13 mouse cellular contexts compared by ENCODE assay signal in genomic region chr11:46070161-46070560, GRCm38 (mm10). TPM values are rescaled to one million over a fixed set of nuclear protein-coding genes. Genes with fewer than 3 reads are reported as not detected.
DNase-seq lines count a peak whose midpoint lies in the region; ATAC-seq and TF ChIP-seq lines count a peak whose summit lies in the region.
"Had no signal": no experiment of that assay in that cellular context is flagged by ENCODE, and none has a peak within 500 bp of the region (broad histone marks: within the 10 kb centered on the region; RNA-seq: fewer than 3 reads in every experiment).

No protein-coding gene starts in this region.

- H3K27ac ChIP-seq in heart, postnatal 0 days (ENCODE audit: low read depth) = peak overlapping the region; percentile 98
- H3K27ac ChIP-seq in midbrain, embryonic 13.5 days = peak overlapping the region; percentile 14; the same call in 1 of the 2 replicates
- no peak overlapping the region for H3K27ac ChIP-seq in midbrain, postnatal 0 days (ENCODE audit: low read depth, low read length)
- H3K27ac ChIP-seq in limb, embryonic 10.5 days = peak overlapping the region; percentile 81; the same call in 1 of the 2 replicates
- H3K27ac ChIP-seq in stomach, embryonic 15.5 days = peak overlapping the region; percentile 90
- H3K27ac ChIP-seq: hindbrain, embryonic 15.5 days had no signal

- H3K4me3 ChIP-seq in heart, postnatal 0 days (ENCODE audit: low read depth, low read length) = no peak overlapping the region
- no peak overlapping the region for H3K4me3 ChIP-seq in midbrain, embryonic 13.5 days (replicated peaks)
- no peak overlapping the region for H3K4me3 ChIP-seq in midbrain, postnatal 0 days (ENCODE audit: low read depth, low read length)
- no peak overlapping the region for H3K4me3 ChIP-seq in limb, embryonic 10.5 days
- no peak overlapping the region for H3K4me3 ChIP-seq in stomach, embryonic 15.5 days (replicated peaks)
- H3K4me3 ChIP-seq: forebrain, embryonic 15.5 days; hindbrain, embryonic 15.5 days had no signal

- TF ChIP-seq CTCF in heart, postnatal 0 days (IDR thresholded peaks at IDR 0.05; ENCODE audit: low read depth) = no peak
- TF ChIP-seq CTCF in midbrain, postnatal 0 days (IDR thresholded peaks at IDR 0.05) = no peak

- TF ChIP-seq EP300 in heart, postnatal 0 days (IDR thresholded peaks at IDR 0.05; ENCODE audit: low read depth) = no peak

- H3K9ac ChIP-seq in heart, postnatal 0 days (replicated peaks; ENCODE audit: low read depth, low read length) = peak overlapping the region; percentile 32
- 0 out of 2 replicates have a peak overlapping the region, but pooled peaks have one; percentile 10 for H3K9ac ChIP-seq in midbrain, embryonic 13.5 days (replicated peaks)
- no peak overlapping the region for H3K9ac ChIP-seq in midbrain, postnatal 0 days (replicated peaks; ENCODE audit: low read length, poor library complexity, severe bottlenecking)
- H3K9ac ChIP-seq in stomach, embryonic 15.5 days = no peak overlapping the region
- H3K9ac ChIP-seq: forebrain, embryonic 15.5 days; hindbrain, embryonic 15.5 days had no signal

- no peak overlapping the region for H3K4me2 ChIP-seq in heart, postnatal 0 days (ENCODE audit: low read depth, low read length)
- H3K4me2 ChIP-seq in midbrain, embryonic 13.5 days (replicated peaks) = no peak overlapping the region
- H3K4me2 ChIP-seq in midbrain, postnatal 0 days (ENCODE audit: low read depth, low read length, poor library complexity, severe bottlenecking) = no peak overlapping the region
- H3K4me2 ChIP-seq in stomach, embryonic 15.5 days = no peak overlapping the region
- H3K4me2 ChIP-seq: forebrain, embryonic 15.5 days; hindbrain, embryonic 15.5 days had no signal

- peaks cover 67% of the 10 kb centered on the region for H3K4me1 ChIP-seq in heart, postnatal 0 days (ENCODE audit: control insufficient read depth, insufficient read depth)
- H3K4me1 ChIP-seq in midbrain, embryonic 13.5 days (replicated peaks) = peaks cover 33% of the 10 kb centered on the region
- H3K4me1 ChIP-seq in midbrain, postnatal 0 days (ENCODE audit: insufficient read depth, low read length) = 0 out of 2 replicates have a peak, but pooled peaks cover 6% of the 10 kb centered on the region
- peaks cover 63% of the 10 kb centered on the region for H3K4me1 ChIP-seq in limb, embryonic 10.5 days
- H3K4me1 ChIP-seq in stomach, embryonic 15.5 days = peaks cover 28% of the 10 kb centered on the region

- H3K9me3 ChIP-seq in heart, postnatal 0 days (replicated peaks; ENCODE audit: control insufficient read depth, low read length) = no peaks in the 10 kb centered on the region
- H3K9me3 ChIP-seq in midbrain, embryonic 13.5 days = no peaks in the 10 kb centered on the region
- H3K9me3 ChIP-seq in midbrain, postnatal 0 days (ENCODE audit: low read length) = no peaks in the 10 kb centered on the region
- H3K9me3 ChIP-seq in limb, embryonic 10.5 days (replicated peaks) = no peaks in the 10 kb centered on the region
- H3K9me3 ChIP-seq in stomach, embryonic 15.5 days = no peaks in the 10 kb centered on the region
- H3K9me3 ChIP-seq: forebrain, embryonic 15.5 days; hindbrain, embryonic 15.5 days had no signal

- no peak for DNase-seq in heart, postnatal 0 days (ENCODE audit: low spot score)
- no peak for DNase-seq in heart, adult 18-20 months
- DNase-seq in midbrain, postnatal 0 days (ENCODE audit: low spot score) = no peak
- no peak for DNase-seq in limb, embryonic 10.5 days (ENCODE audit: low spot score)
- no peak for DNase-seq in cerebellum, postnatal 10 days
- DNase-seq in spleen, postnatal 10 days (ENCODE audit: low spot score in 2 of 2) = no peak
- DNase-seq: adrenal gland, adult 2 months; cerebellum, adult 9-11 months; thymus, postnatal 25 days had no signal

- 62% methylated on average over 4 of the region's 4 CpGs for WGBS in heart, postnatal 0 days
- WGBS in midbrain, embryonic 13.5 days = 78% methylated on average over 4 of the region's 4 CpGs
- 84% methylated on average over 4 of the region's 4 CpGs for WGBS in midbrain, postnatal 0 days
- WGBS in limb, embryonic 10.5 days = 84% methylated on average over 4 of the region's 4 CpGs
- WGBS in stomach, embryonic 15.5 days = 72% methylated on average over 4 of the region's 4 CpGs

- H3K27me3 ChIP-seq in heart, postnatal 0 days (ENCODE audit: control insufficient read depth, insufficient read depth, low read length) = no peaks in the 10 kb centered on the region
- H3K27me3 ChIP-seq in midbrain, embryonic 13.5 days = no peaks in the 10 kb centered on the region
- no peaks in the 10 kb centered on the region for H3K27me3 ChIP-seq in midbrain, postnatal 0 days (ENCODE audit: insufficient read depth, low read length)
- H3K27me3 ChIP-seq in limb, embryonic 10.5 days (ENCODE audit: low read depth, poor library complexity, severe bottlenecking) = no peaks in the 10 kb centered on the region
- H3K27me3 ChIP-seq in stomach, embryonic 15.5 days (replicated peaks) = no peaks in the 10 kb centered on the region
- H3K27me3 ChIP-seq: forebrain, embryonic 15.5 days; hindbrain, embryonic 15.5 days had no signal

- peaks cover 14% of the 10 kb centered on the region; the same call in 1 of the 2 replicates for H3K36me3 ChIP-seq in heart, postnatal 0 days (replicated peaks; ENCODE audit: control insufficient read depth, insufficient read depth, low read length)
- no peaks in the 10 kb centered on the region for H3K36me3 ChIP-seq in midbrain, embryonic 13.5 days
- H3K36me3 ChIP-seq in midbrain, postnatal 0 days (ENCODE audit: insufficient read depth, low read length) = no peaks in the 10 kb centered on the region
- peaks cover 15% of the 10 kb centered on the region for H3K36me3 ChIP-seq in limb, embryonic 10.5 days
- H3K36me3 ChIP-seq in stomach, embryonic 15.5 days = no peaks in the 10 kb centered on the region
- H3K36me3 ChIP-seq: forebrain, embryonic 15.5 days; hindbrain, embryonic 15.5 days had no signal

- no peak for ATAC-seq in heart, postnatal 0 days (ENCODE audit: insufficient read depth, low read depth)
- ATAC-seq in midbrain, embryonic 13.5 days = no peak
- ATAC-seq in midbrain, postnatal 0 days (ENCODE audit: low FRiP score) = no peak
- no peak for ATAC-seq in stomach, embryonic 15.5 days (ENCODE audit: insufficient read depth, low FRiP score, low read depth)
- ATAC-seq: forebrain, embryonic 15.5 days had no signal

RNA-seq across cellular contexts. Expression of gene Adam19, which starts 14.4 kb away (rescaled TPM):
- total RNA-seq in heart, postnatal 0 days (2014; rRNA removed; ENCODE audit: low replicate concordance) = 59.8 and 67.9 TPM in 2 replicates
- 10.1 and 15.8 TPM in 2 replicates for polyA plus RNA-seq in heart, postnatal 0 days (2015; fragmentation: Nextera tagmentation; extraction: Ambion mirVana)
- total RNA-seq in heart, adult 18-20 months (2021) = 10 to 100 TPM; 48.1 to 54.5 TPM
- polyA plus RNA-seq in midbrain, embryonic 13.5 days (2015; fragmentation: Nextera tagmentation; extraction: Ambion mirVana) = 8.8 and 10.5 TPM in 2 replicates
- total RNA-seq in midbrain, postnatal 0 days (2014; rRNA removed) = 16.8 and 16.9 TPM in 2 replicates
- 3.9 and 6.1 TPM in 2 replicates for polyA plus RNA-seq in midbrain, postnatal 0 days (2015; fragmentation: Nextera tagmentation; extraction: Ambion mirVana)
- 10.8 and 14.4 TPM in 2 replicates for polyA plus RNA-seq in limb, embryonic 10.5 days (2016; fragmentation: Nextera tagmentation; extraction: Ambion mirVana)
- polyA plus RNA-seq in stomach, embryonic 15.5 days (2015; fragmentation: Nextera tagmentation; extraction: Ambion mirVana) = 17.1 and 20.4 TPM in 2 replicates

RNA-seq across cellular contexts. Expression of gene Gm12166, which starts 18.0 kb away (rescaled TPM):
- total RNA-seq in heart, postnatal 0 days (2014; rRNA removed; ENCODE audit: low replicate concordance) = 1.8 and 2.8 TPM in 2 replicates
- polyA plus RNA-seq in heart, postnatal 0 days (2015; fragmentation: Nextera tagmentation; extraction: Ambion mirVana) = 3.6 and 3.9 TPM in 2 replicates
- total RNA-seq in heart, adult 18-20 months (2021) = 1 to 10 TPM; 1.0 to 2.9 TPM
- polyA plus RNA-seq in midbrain, embryonic 13.5 days (2015; fragmentation: Nextera tagmentation; extraction: Ambion mirVana) = 6.1 and 7.1 TPM in 2 replicates
- 8.7 and 12.1 TPM in 2 replicates for total RNA-seq in midbrain, postnatal 0 days (2014; rRNA removed)
- polyA plus RNA-seq in midbrain, postnatal 0 days (2015; fragmentation: Nextera tagmentation; extraction: Ambion mirVana) = 8.3 and 8.9 TPM in 2 replicates
- 2.9 and 4.7 TPM in 2 replicates for polyA plus RNA-seq in limb, embryonic 10.5 days (2016; fragmentation: Nextera tagmentation; extraction: Ambion mirVana)
- 5.5 and 11.1 TPM in 2 replicates for polyA plus RNA-seq in stomach, embryonic 15.5 days (2015; fragmentation: Nextera tagmentation; extraction: Ambion mirVana)

Comparison
In these comparisons a context has a peak if more than half of its experiments do, and no peak if none do; other contexts are left out.
1. H3K9ac ChIP-seq: peak in heart, postnatal 0 days (single experiment) and midbrain, embryonic 13.5 days (single experiment); none in midbrain, postnatal 0 days (single experiment) and stomach, embryonic 15.5 days (single experiment).